Mouse (Mus musculus) limb, embryonic 12.5 days (tissue): ENCODE data around the gene Ky. TPM values are rescaled to one million over a fixed set of nuclear protein-coding genes. Genes with fewer than 3 reads are reported as not detected.

Experiments used
- ATAC-seq: fragments of 200-750 bp; cut with Nextera tagmentation; 2 replicates; pipeline ENCODE4 v1.8.0; 2017; ENCODE audit warnings: low read depth, moderate TSS enrichment; ENCODE audit not compliant: insufficient number of reproducible peaks, insufficient read depth, low FRiP score, low TSS enrichment
- H3K27ac ChIP-seq: fragments of 300-500 bp; sonication (generic); 2 replicates; pipeline ENCODE4 v1.5.1; 2016; ENCODE audit warnings: mild to moderate bottlenecking, moderate library complexity
- H3K27me3 ChIP-seq: fragments of 300-500 bp; sonication (generic); 2 replicates; pipeline ENCODE4 v1.6.1; 2016; ENCODE audit warnings: mild to moderate bottlenecking, moderate library complexity
- H3K36me3 ChIP-seq: fragments of 300-500 bp; sonication (generic); 2 replicates; pipeline ENCODE4 v1.6.1; 2016; ENCODE audit warnings: mild to moderate bottlenecking, moderate library complexity
- H3K4me1 ChIP-seq: fragments of 300-500 bp; sonication (generic); replicated peaks from 2 replicates; pipeline ENCODE4 v1.6.1; 2016
- H3K4me2 ChIP-seq: fragments of 300-500 bp; sonication (generic); 2 replicates; pipeline ENCODE4 v1.6.1; 2016; ENCODE audit warnings: mild to moderate bottlenecking, moderate library complexity
- H3K4me3 ChIP-seq: fragments of 300-500 bp; sonication (generic); replicated peaks from 2 replicates; pipeline ENCODE4 v1.5.1; 2016; ENCODE audit warnings: mild to moderate bottlenecking
- H3K9ac ChIP-seq: fragments of 300-500 bp; sonication (generic); replicated peaks from 2 replicates; pipeline ENCODE4 v1.6.1; 2016; ENCODE audit warnings: mild to moderate bottlenecking, moderate library complexity
- H3K9me3 ChIP-seq: fragments of 300-500 bp; sonication (generic); 2 replicates; pipeline ENCODE4 v1.6.1; 2016; ENCODE audit warnings: mild to moderate bottlenecking, moderate library complexity
- WGBS: fragments of 180-500 bp; shearing (Covaris S2); methylation state at CpG from one replicate; pipeline ENCODE4 v1.1.7; 2016; 5-methylcytosine and 5-hydroxymethylcytosine counted together
- polyA plus RNA-seq: library from polyadenylated mRNA; unstranded; fragments of >200 nt; fragmentation: Nextera tagmentation; extraction: Ambion mirVana; gene quantifications from 2 replicates; pipeline ENCODE4 v1.2.1, GENCODE M21; 2016

Gene Ky
- polyA plus RNA-seq, 1 experiment from 2014 or later = 0.15 TPM

GRCm38 (mm10) chr9:102553781-102554180 is 48.2 kb downstream of the Ky start:
- ATAC-seq = no peak
- no peak overlapping the region for H3K27ac ChIP-seq

GRCm38 (mm10) chr9:102558463-102558862 is 52.9 kb downstream of the Ky start:
- no peaks in the 10 kb centered on the region for H3K9me3 ChIP-seq
- 0 out of 2 replicates have a peak, but pooled peaks cover 5% of the 10 kb centered on the region for H3K4me1 ChIP-seq
- H3K4me3 ChIP-seq = no peak overlapping the region
- no peak for ATAC-seq
- no peaks in the 10 kb centered on the region for H3K27me3 ChIP-seq
- no peaks in the 10 kb centered on the region for H3K36me3 ChIP-seq
- H3K9ac ChIP-seq = no peak overlapping the region
- no peak overlapping the region for H3K4me2 ChIP-seq
- 87% methylated on average over 3 of the region's 3 CpGs for WGBS
- H3K27ac ChIP-seq = no peak overlapping the region

More at GRCm38 (mm10) chr9:102553781-102554180, 48.2 kb downstream of the Ky start:
- Histone ChIP-seq H3K4me3 (no peak overlapping the region), H3K4me1 (0 out of 2 replicates have a peak, but pooled peaks cover 5% of the 10 kb centered on the region), H3K9ac (no peak overlapping the region), H3K36me3 (no peaks in the 10 kb centered on the region), H3K4me2 (no peak overlapping the region), H3K27me3 (peaks cover 3% of the 10 kb centered on the region; the same call in 1 of the 2 replicates), H3K9me3 (no peaks in the 10 kb centered on the region)
- WGBS = 88% methylated on average over 3 of the region's 3 CpGs

GRCm38 (mm10) chr9:102572888-102573287 is 67.3 kb downstream of the Ky start:
- Histone ChIP-seq H3K9me3 (no peaks in the 10 kb centered on the region), H3K4me2 (no peak overlapping the region), H3K27ac (no peak overlapping the region), H3K4me3 (no peak overlapping the region), H3K9ac (no peak overlapping the region), H3K36me3 (no peaks in the 10 kb centered on the region), H3K27me3 (no peaks in the 10 kb centered on the region), H3K4me1 (peaks cover 25% of the 10 kb centered on the region)
- no peak for ATAC-seq
- 69% methylated on average over 5 of the region's 5 CpGs for WGBS

- H3K27ac ChIP-seq = no peak overlapping the region
- no peak overlapping the region for H3K4me3 ChIP-seq
- H3K9ac ChIP-seq = no peak overlapping the region
- no peaks in the 10 kb centered on the region for H3K36me3 ChIP-seq
- no peaks in the 10 kb centered on the region for H3K27me3 ChIP-seq
- WGBS = 50% methylated on average over 5 of the region's 5 CpGs
- no peak overlapping the region for H3K4me2 ChIP-seq
- no peaks in the 10 kb centered on the region for H3K9me3 ChIP-seq
- no peak for ATAC-seq
- H3K4me1 ChIP-seq = peaks cover 21% of the 10 kb centered on the region
These were observed 71.9 kb downstream of the Ky start for GRCm38 (mm10) chr9:102577480-102577879.

GRCm38 (mm10) chr9:102581921-102582469 is 76.4 kb downstream of the Ky start:
- no peaks in the 10 kb centered on the region for H3K4me1 ChIP-seq
- WGBS = 82% methylated on average over 12 of the region's 12 CpGs
- H3K27me3 ChIP-seq = no peaks in the 10 kb centered on the region
- H3K4me2 ChIP-seq = no peak overlapping the region
- ATAC-seq = no peak
- no peaks in the 10 kb centered on the region for H3K9me3 ChIP-seq
- H3K9ac ChIP-seq = no peak overlapping the region
- no peak overlapping the region for H3K4me3 ChIP-seq
- no peak overlapping the region for H3K27ac ChIP-seq
- peaks cover 31% of the 10 kb centered on the region; the same call in 1 of the 2 replicates for H3K36me3 ChIP-seq

GRCm38 (mm10) chr9:102587347-102587746 is 81.8 kb downstream of the Ky start:
- Histone ChIP-seq H3K27me3 (no peaks in the 10 kb centered on the region), H3K4me1 (no peaks in the 10 kb centered on the region), H3K36me3 (peaks cover 55% of the 10 kb centered on the region; the same call in 1 of the 2 replicates), H3K4me2 (no peak overlapping the region), H3K9me3 (no peaks in the 10 kb centered on the region), H3K27ac (no peak overlapping the region), H3K9ac (no peak overlapping the region), H3K4me3 (no peak overlapping the region)
- WGBS = 76% methylated on average over 5 of the region's 5 CpGs
- ATAC-seq = no peak

GRCm38 (mm10) chr9:102594667-102595393 is 89.3 kb downstream of the Ky start:
- Histone ChIP-seq H3K4me2 (no peak overlapping the region), H3K4me3 (no peak overlapping the region), H3K9ac (no peak overlapping the region), H3K4me1 (peaks cover 10% of the 10 kb centered on the region; the same call in 1 of the 2 replicates), H3K27me3 (no peaks in the 10 kb centered on the region), H3K9me3 (no peaks in the 10 kb centered on the region), H3K36me3 (peaks cover 51% of the 10 kb centered on the region), H3K27ac (0 out of 2 replicates have a peak overlapping the region, but pooled peaks have one; percentile 13)
- no peak for ATAC-seq
- 64% methylated on average over 6 of the region's 6 CpGs for WGBS

Other genes starting within 250 kb of the Ky start
- 2.3 and 3.1 TPM in 2 replicates for gene Ephb1, start 151.1 kb upstream of the Ky start, polyA plus RNA-seq
- 196 and 209 TPM in 2 replicates for gene Anapc13, start 120.5 kb downstream of the Ky start, polyA plus RNA-seq
- gene Cep63, start 120.8 kb downstream of the Ky start, polyA plus RNA-seq = 52.6 and 53.7 TPM in 2 replicates
- 73.1 and 73.9 TPM in 2 replicates for gene Amotl2, start 210.9 kb downstream of the Ky start, polyA plus RNA-seq